Mouse (Mus musculus): ENCODE results near the gene Gpr135.
A peak's percentile ranks its signal among the peaks of the same experiment; 100 is the strongest.

The Gpr135 gene

GRCm38 (mm10) chr12:72070327-72071269, at the start of gene Gpr135:
TSS of gene Gpr135 (minus strand) at chr12:72071125.
- peak; percentile 90 for DNase-seq

- DNase-seq, result no peak
These were observed 44.9 kb upstream of the Gpr135 start for GRCm38 (mm10) chr12:72115686-72116345.

DNA sequence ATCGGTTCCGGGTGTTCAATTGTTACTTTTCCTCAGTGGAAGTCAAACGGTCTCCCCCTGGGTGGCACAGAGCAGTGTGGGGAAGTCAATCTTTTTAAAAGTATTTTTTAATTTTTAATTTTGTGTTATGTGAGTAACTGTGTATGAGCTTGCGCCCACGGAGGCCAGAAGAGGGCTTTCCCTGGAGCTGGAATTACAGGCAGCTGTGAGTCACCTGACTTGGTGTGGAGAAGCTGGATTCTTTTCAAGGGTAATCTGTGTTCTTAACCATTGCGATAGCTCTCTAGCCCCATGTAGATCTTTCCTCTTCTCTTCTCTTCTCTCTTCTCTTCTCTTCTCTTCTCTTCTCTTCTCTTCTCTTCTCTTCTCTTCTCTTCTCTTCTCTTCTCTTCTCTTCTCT, 44.2 kb upstream of the Gpr135 start:
- no peak for DNase-seq

DNA sequence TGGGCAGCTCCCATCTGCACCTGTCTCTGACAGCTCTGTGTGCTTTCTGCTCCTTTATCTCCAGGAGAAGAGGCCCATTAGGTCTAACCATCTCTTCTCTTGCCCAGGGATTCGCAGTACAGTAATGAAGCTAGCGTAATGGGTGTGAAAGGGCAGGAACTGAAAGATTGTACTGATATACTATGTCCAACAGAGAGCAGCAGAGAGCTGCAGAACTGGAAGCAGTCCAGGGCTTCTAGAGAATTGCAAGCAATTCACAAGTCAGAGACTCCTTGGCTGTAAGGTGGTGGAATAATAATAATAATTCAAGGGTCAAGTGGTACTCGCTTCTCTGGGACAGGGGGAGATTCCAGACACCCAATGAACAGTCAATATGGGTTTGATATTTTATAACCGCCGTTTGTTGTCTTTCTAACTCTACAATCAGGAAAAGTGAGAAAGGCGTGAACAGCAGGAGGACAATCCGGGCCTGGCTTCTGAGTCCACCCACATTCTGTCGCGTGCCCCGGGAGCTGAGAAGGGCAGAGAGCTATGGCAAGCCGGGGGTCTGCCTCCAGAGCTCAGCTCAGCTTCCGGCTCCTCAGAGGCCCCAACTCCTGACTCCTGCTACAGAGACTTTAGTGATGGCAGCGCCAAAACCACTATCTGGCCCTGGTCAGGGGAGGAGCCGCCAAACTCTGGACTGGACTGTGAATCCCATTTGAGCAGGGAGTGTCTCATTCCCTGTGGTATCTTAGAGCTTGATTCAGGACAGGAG, 33.8 kb upstream of the Gpr135 start:
- DNase-seq, result peak; percentile 69

DNA sequence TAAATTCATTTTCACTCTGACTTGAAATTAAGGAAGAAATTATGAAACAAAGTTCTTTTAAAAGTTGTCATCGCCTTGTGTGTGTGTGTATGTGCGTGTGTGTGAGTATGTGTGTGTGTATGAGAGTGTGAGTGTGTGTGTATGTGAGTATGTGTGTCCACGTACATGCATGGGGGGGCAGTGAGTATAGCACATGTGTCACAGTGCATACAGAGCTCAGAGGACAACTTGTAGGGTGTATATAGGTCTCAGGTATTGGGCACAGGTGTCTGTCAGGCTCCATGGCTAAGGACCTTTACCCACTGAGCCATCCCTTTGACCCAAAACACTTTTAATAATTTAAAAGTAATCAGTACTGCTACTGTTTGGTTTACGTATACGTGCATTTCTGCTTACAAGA, 33.1 kb upstream of the Gpr135 start:
- no peak for DNase-seq

DNA sequence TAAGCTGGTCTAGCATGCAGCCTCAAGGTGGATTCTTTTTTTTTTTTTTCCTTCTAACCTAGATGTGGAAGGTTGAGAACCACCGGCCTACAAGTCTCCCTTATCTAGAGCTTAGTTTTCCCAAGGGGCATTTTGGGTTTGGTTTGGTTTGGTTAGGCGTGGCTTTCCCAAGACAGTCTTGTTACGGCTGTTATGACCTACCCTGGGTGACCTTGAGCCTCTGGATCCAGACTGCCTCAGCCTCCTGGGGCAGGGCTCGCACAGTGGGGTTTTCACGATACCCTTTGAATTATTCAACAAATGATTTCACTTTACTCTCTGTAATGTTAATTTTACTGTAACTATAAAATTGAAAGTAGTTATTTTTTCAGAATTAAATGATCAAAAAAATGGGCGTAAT, 31.9 kb upstream of the Gpr135 start:
- DNase-seq, result no peak

GRCm38 (mm10) chr12:72096966-72097365, 26.0 kb upstream of the Gpr135 start:
- DNase-seq, result no peak

GRCm38 (mm10) chr12:72089802-72090201, 18.9 kb upstream of the Gpr135 start:
- no peak for DNase-seq

DNA sequence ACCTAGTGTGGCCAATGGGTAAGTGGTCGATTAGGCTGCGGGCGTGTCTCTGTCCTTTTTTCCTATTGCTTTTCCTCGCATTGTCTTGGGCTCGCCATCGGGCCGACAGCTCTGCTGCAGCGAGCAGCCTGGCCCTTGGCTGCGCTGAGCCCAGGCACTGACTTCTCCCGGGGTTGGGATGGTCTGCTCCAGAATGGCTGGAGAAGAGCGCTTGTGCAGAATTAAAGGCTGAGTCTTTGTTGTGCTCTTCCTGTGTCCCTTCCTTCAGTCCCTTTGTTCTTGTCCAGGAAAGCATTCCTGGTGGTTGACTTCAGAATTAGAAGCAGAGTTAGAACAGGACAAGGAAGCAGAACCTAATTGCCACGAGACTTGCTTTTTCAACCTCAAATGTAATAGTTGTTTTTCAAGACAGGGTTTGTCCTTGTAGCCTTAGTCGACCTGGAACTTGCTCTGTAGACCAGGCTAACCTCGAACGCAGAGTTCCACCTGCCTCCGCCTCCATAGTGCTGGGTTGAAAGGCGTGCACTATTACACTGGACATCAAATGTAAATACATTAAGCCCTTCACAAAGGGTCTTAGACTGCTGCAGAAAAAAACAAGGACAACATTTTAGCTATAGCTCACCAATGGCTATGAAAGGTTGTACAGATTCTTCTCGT, 15.4 kb upstream of the Gpr135 start:
- DNase-seq, result no peak

GRCm38 (mm10) chr12:72085329-72086165, 14.6 kb upstream of the Gpr135 start, which contains the start of the genes L3hypdh and Jkamp:
TSS of gene L3hypdh (minus strand) at chr12:72085439.
TSS of gene Jkamp (plus strand) at chr12:72085589.
- peak; percentile 99 for DNase-seq

GRCm38 (mm10) chr12:72085024-72085328, 14.1 kb upstream of the Gpr135 start:
- DNase-seq, result no peak

GRCm38 (mm10) chr12:72084261-72085023, 13.5 kb upstream of the Gpr135 start:
- no peak for DNase-seq

GRCm38 (mm10) chr12:72083265-72083664, 12.3 kb upstream of the Gpr135 start:
- DNase-seq, result no peak

- no peak for DNase-seq
These were observed 11.4 kb upstream of the Gpr135 start for GRCm38 (mm10) chr12:72082370-72082769.

DNA sequence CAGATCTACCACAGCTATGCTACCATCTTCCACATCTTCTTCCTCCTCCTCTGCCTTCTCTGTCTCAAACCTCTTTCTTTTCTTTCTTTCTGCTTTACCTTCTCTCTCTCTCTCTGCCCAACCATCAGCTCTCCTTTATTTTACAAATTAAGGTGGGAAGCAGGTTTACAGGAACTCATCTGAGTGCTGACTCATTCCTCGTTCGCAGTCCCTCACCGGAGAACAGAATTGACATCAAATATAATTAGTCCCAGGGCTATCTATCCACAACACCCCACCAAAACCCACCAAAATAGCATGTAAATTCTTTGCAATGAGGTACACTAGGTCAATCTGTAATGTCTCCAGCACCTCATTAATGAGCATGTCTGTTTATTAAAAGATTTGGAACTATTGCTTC, 11.0 kb upstream of the Gpr135 start:
- DNase-seq, result no peak

DNA sequence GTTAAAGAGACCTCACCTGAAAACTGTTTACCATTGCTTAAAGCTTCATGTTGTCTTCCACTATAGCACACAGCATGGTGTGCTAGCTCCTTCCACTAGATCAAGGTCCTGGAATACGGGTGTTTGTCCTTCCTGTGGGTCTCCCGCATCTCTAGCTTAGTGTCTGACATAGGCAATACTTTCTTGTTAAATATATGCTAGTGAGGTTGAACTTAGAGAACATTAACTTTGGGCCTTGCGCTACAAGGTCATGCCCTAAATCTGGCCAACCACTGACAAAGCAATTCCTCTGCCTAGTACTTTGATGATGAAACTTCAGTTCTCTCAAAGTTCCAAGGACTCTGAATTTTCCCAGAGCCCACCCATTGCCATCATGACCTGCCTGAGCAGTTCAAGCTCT, 7.3 kb upstream of the Gpr135 start:
- no peak for DNase-seq

- no peak for DNase-seq
These were observed 1.1 kb downstream of the Gpr135 start for GRCm38 (mm10) chr12:72069626-72070326.

- no peak for DNase-seq
These were observed 13.1 kb downstream of the Gpr135 start for GRCm38 (mm10) chr12:72057780-72058179.

- DNase-seq, result no peak
These were observed 17.1 kb downstream of the Gpr135 start for GRCm38 (mm10) chr12:72053851-72054250.

DNA sequence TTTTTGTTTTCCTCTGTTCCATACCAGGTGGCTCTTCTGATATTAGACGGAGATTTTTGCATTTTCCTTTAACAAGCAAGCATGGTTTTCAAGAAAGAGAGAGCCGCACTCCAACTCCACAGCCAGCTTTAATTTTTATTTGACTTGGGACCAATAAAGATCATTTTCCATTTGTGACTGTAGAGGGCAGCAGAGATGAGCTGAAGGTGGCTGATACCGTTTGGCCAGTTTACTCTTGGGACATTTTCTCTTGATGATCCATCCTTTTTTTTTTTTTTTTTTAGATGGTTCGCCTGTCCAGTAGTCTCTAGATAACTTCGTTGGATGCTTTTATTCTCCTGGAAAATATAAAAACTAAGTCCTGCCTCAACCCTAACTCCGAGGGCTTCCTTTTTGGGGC, 17.6 kb downstream of the Gpr135 start:
- no peak for DNase-seq

Data from right cerebral cortex, adult 18-20 months (tissue).